In the genomic region with DNA sequence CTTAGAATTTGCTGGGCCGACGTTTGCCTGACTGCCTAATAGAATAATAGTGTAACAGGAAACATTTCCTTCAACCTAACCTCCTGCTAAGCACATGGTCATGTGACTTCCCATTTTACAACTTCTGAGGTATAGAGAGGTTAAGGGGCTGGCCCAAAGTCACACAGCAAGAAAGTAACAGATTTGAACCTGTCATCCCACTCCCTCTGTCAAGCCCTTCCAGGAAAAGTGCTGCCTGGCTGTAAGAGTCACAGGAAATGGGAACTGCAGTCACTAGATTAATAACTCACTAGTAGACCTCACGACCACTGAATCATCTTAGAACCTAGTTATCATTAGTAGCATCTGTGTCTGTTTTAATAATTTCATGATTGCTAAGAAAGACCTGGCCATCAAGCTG, we compare ENCODE assay signal across 17 mouse cellular contexts. TPM values are rescaled to one million over a fixed set of nuclear protein-coding genes. Genes with fewer than 3 reads are reported as not detected.
DNase-seq lines count a peak whose midpoint lies in the region; ATAC-seq and TF ChIP-seq lines count a peak whose summit lies in the region.
"Had no signal": no experiment of that assay in that cellular context is flagged by ENCODE, and none has a peak within 500 bp of the region (broad histone marks: within the 10 kb centered on the region; RNA-seq: fewer than 3 reads in every experiment).

No protein-coding gene starts in this region.

- intact Hi-C loops in left cerebral cortex, postnatal 14 days (cut with DNase I) = no loop called here

- no peak for TF ChIP-seq CTCF in G1E (IDR thresholded peaks at IDR 0.05; ENCODE audit: low read depth, low read length)

- peak; percentile 77 for ATAC-seq in G1E (ENCODE audit: extremely low read depth, insufficient number of reproducible peaks, low FRiP score, poor library complexity, severe bottlenecking)
- ATAC-seq in inflammation-experienced regulatory T-cells, adult 6 months = peak; percentile 98
- ATAC-seq: forebrain, postnatal 0 days; lung, postnatal 0 days had no signal

- no peaks in the 10 kb centered on the region for H3K36me3 ChIP-seq in G1E (replicated peaks)
- no peaks in the 10 kb centered on the region for H3K36me3 ChIP-seq in splenic B cell, adult 2 months (ENCODE audit: control insufficient read depth, insufficient read depth, low read length, poor library complexity, severe bottlenecking)
- H3K36me3 ChIP-seq: hindbrain, embryonic 10.5 days had no signal

- peaks cover 10% of the 10 kb centered on the region for H3K27me3 ChIP-seq in G1E (ENCODE audit: insufficient read depth, low read length)
- H3K27me3 ChIP-seq in splenic B cell, adult 2 months (ENCODE audit: control insufficient read depth, insufficient read depth, low read length, poor library complexity, severe bottlenecking) = no peaks in the 10 kb centered on the region

- DNase-seq in thymus, postnatal 25 days = peak; percentile 14
- no peak for DNase-seq in thymus, postnatal 4 days
- peak; percentile 54 for DNase-seq in G1E (ENCODE audit: low spot score)
- DNase-seq in splenic B cell, adult 2 months (ENCODE audit: low read depth, low spot score) = peak; percentile 59
- DNase-seq in left cerebral cortex, postnatal 14 days (ENCODE audit: low spot score in 2 of 2) = no peak
- no peak for DNase-seq in embryo, embryonic 11 days
- no peak for DNase-seq in urinary bladder, adult 2 months (ENCODE audit: low spot score)
- DNase-seq: adrenal gland, adult 2 months; cerebellum, adult 18-20 months; forebrain, postnatal 0 days; gastrocnemius, adult 2 months; heart, adult 11 months; layer of hippocampus, postnatal 36 days had no signal

- no peak overlapping the region for H3K4me3 ChIP-seq in G1E (ENCODE audit: low read depth, low read length)
- H3K4me3 ChIP-seq: erythroblast, embryonic 14.5 days; gastrocnemius, adult 2 months; hindbrain, embryonic 10.5 days had no signal

- H3K4me1 ChIP-seq in G1E (ENCODE audit: insufficient read depth, low read depth, low read length) = peaks cover 78% of the 10 kb centered on the region

- peaks cover 4% of the 10 kb centered on the region; the same call in 1 of the 2 replicates for H3K9me3 ChIP-seq in G1E (replicated peaks)
- H3K9me3 ChIP-seq: hindbrain, embryonic 10.5 days had no signal

RNA-seq across cellular contexts. Expression of a gene that starts 21.4 kb away (rescaled TPM):
- total RNA-seq in G1E (2014; fragmentation: Nextera tagmentation) (0.68 and 1.2 TPM in 2 replicates), G1E (2017) (4.5 and 4.6 TPM in 2 replicates)
- 1.8 and 2.1 TPM in 2 replicates for polyA plus RNA-seq in G1E (2012)
- polyA plus RNA-seq in inflammation-experienced regulatory T-cells, adult 6 months (2017; shearing (Covaris generic)) = 1 to 10 TPM; 2.4 to 7.3 (median 4.5) TPM
- total RNA-seq in left cerebral cortex, postnatal 14 days (2021) = 1 to 10 TPM; 3.4 to 3.8 TPM
- 5.8 and 6.2 TPM in 2 replicates for polyA plus RNA-seq in urinary bladder, adult 2 months (2012; rRNA removed)

Comparison
In these comparisons a context has a peak if more than half of its experiments do, and no peak if none do; other contexts are left out.
1. DNase-seq: peak in thymus, postnatal 25 days (single experiment), G1E (single experiment) and splenic B cell, adult 2 months (single experiment); none in thymus, postnatal 4 days (single experiment), left cerebral cortex, postnatal 14 days (0 of 2), embryo, embryonic 11 days (single experiment) and urinary bladder, adult 2 months (single experiment).